Mouse (Mus musculus): ENCODE data around the gene 4930455H04Rik.

DNA sequence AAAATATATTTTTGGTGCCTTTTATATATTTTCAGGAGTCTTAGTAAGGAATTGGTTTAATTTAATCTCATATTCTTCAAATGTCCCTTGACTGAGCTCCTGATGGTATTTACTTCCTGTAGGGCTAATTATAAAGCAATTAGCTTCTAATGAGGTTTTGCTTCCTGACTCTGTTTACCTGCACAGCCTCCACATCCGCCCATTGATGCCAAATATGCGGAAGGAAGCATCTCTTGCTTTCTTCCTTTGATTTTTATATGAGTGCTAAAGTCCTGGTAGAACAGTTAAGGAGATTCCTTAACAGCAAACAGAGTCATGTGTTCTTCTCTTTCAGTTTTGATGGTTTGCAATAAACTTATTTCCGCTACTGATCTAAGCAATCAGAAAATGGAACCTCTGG lies 52.3 kb downstream of the 4930455H04Rik start:
- TF ChIP-seq CTCF (IDR thresholded peaks at IDR 0.05; ENCODE audit: borderline replicate concordance, insufficient read depth, low read depth, low read length), result no peak
- TF ChIP-seq POLR2A (IDR thresholded peaks at IDR 0.05; ENCODE audit: borderline replicate concordance, insufficient read depth, low read length), result no peak

All from cerebellum, adult 2 months (tissue).